Mouse (Mus musculus): Measurements from ENCODE around the gene Bcap29.

- TF ChIP-seq EP300 (IDR thresholded peaks at IDR 0.05; ENCODE audit: insufficient read depth, low read depth, low read length) (no peak), POLR2A (IDR thresholded peaks at IDR 0.05; ENCODE audit: insufficient read depth, low read length) (no peak), CTCF (IDR thresholded peaks at IDR 0.05; ENCODE audit: low read depth, low read length) (peak; percentile 58)
Measured at GRCm38 (mm10) chr12:31620106-31620505, 14.4 kb downstream of the Bcap29 start.

Data from ES-Bruce4 (cell line).